Mouse (Mus musculus): Measurements from ENCODE around the gene Nmnat2. TPM values are rescaled to one million over a fixed set of nuclear protein-coding genes. Genes with fewer than 3 reads are reported as not detected.

Gene Nmnat2
- total RNA-seq (2021), result under 1 TPM; 0.43 to 0.80 TPM
- long read RNA-seq, experiment 1, partial matches to known transcripts, result 0 of 1 reads
- long read RNA-seq, experiment 1, other reads (novel, unspliced or antisense), result 1 of 1 reads
- long read RNA-seq, experiment 2, partial matches to known transcripts, result 0 of 1 reads
- long read RNA-seq, experiment 2, other reads (novel, unspliced or antisense), result 1 of 1 reads

- no peak for DNase-seq (ENCODE audit: low spot score)
Observed at GRCm38 (mm10) chr1:152954821-152955523, at the start of gene Nmnat2. TSS of gene Nmnat2 (plus strand) at chr1:152954993.

- no peak for DNase-seq (ENCODE audit: low spot score)
Observed at GRCm38 (mm10) chr1:152913483-152914460, 41.0 kb upstream of the Nmnat2 start.

GRCm38 (mm10) chr1:152915766-152916165, 39.0 kb upstream of the Nmnat2 start:
- DNase-seq (ENCODE audit: low spot score), result no peak

GRCm38 (mm10) chr1:152916936-152917335, 37.9 kb upstream of the Nmnat2 start:
- DNase-seq (ENCODE audit: low spot score), result no peak

GRCm38 (mm10) chr1:152917626-152918025, 37.2 kb upstream of the Nmnat2 start:
- no peak for DNase-seq (ENCODE audit: low spot score)

GRCm38 (mm10) chr1:152921786-152922185, 33.0 kb upstream of the Nmnat2 start:
- no peak for DNase-seq (ENCODE audit: low spot score)

GRCm38 (mm10) chr1:152933962-152934361, 20.8 kb upstream of the Nmnat2 start:
- no peak for DNase-seq (ENCODE audit: low spot score)

- no peak for DNase-seq (ENCODE audit: low spot score)
Observed at GRCm38 (mm10) chr1:152935476-152935875, 19.3 kb upstream of the Nmnat2 start.

- DNase-seq (ENCODE audit: low spot score), result no peak
Observed at GRCm38 (mm10) chr1:152936365-152936764, 18.4 kb upstream of the Nmnat2 start.

GRCm38 (mm10) chr1:152942977-152943376, 11.8 kb upstream of the Nmnat2 start:
- DNase-seq (ENCODE audit: low spot score), result no peak

- DNase-seq (ENCODE audit: low spot score), result no peak
Observed at GRCm38 (mm10) chr1:152954167-152954566, 626 bp upstream of the Nmnat2 start.

GRCm38 (mm10) chr1:152955564-152956211, 895 bp downstream of the Nmnat2 start:
- DNase-seq (ENCODE audit: low spot score), result no peak

- DNase-seq (ENCODE audit: low spot score), result peak; percentile 45
Observed at GRCm38 (mm10) chr1:152956221-152956620, 1.4 kb downstream of the Nmnat2 start.

GRCm38 (mm10) chr1:152964344-152964743, 9.6 kb downstream of the Nmnat2 start:
- DNase-seq (ENCODE audit: low spot score), result no peak

- no peak for DNase-seq (ENCODE audit: low spot score)
Observed at GRCm38 (mm10) chr1:152966222-152966621, 11.4 kb downstream of the Nmnat2 start.

GRCm38 (mm10) chr1:152966686-152967085, 11.9 kb downstream of the Nmnat2 start:
- DNase-seq (ENCODE audit: low spot score), result no peak

GRCm38 (mm10) chr1:152969081-152969480, 14.3 kb downstream of the Nmnat2 start:
- DNase-seq (ENCODE audit: low spot score), result no peak

GRCm38 (mm10) chr1:152972957-152973356, 18.2 kb downstream of the Nmnat2 start:
- DNase-seq (ENCODE audit: low spot score), result no peak

- no peak for DNase-seq (ENCODE audit: low spot score)
Observed at GRCm38 (mm10) chr1:152973421-152973820, 18.6 kb downstream of the Nmnat2 start.

GRCm38 (mm10) chr1:152973861-152974260, 19.1 kb downstream of the Nmnat2 start:
- no peak for DNase-seq (ENCODE audit: low spot score)

- DNase-seq (ENCODE audit: low spot score), result peak; percentile 32
Observed at GRCm38 (mm10) chr1:152975144-152975543, 20.4 kb downstream of the Nmnat2 start.

Data from gastrocnemius, adult 18-20 months (tissue).